Mouse (Mus musculus) liver, postnatal 0 days (tissue): ENCODE data around the gene Lrig1. TPM values are rescaled to one million over a fixed set of nuclear protein-coding genes. Genes with fewer than 3 reads are reported as not detected.

ENCODE experiments used
- ATAC-seq: fragments of 200-750 bp; cut with Nextera tagmentation; 2 replicates; pipeline ENCODE4 v1.8.0; 2017; ENCODE audit warnings: mild to moderate bottlenecking, moderate library complexity
- DNase-seq: peaks from one replicate; pipeline ENCODE4 v3.0.0-alpha.2; 2016
- H3K27ac ChIP-seq: fragments of 300-500 bp; sonication (generic); 2 replicates; pipeline ENCODE4 v1.5.1; 2014; ENCODE audit warnings: antibody characterized with exemption, moderate library complexity, mild to moderate bottlenecking, low read depth
- H3K27me3 ChIP-seq: fragments of 300-500 bp; sonication (generic); 2 replicates; pipeline ENCODE4 v1.6.1; 2014; ENCODE audit warnings: low read length, control low read depth, mixed read lengths; ENCODE audit not compliant: insufficient read depth
- H3K36me3 ChIP-seq: fragments of 300-500 bp; sonication (generic); replicated peaks from 2 replicates; pipeline ENCODE4 v1.6.1; 2014; ENCODE audit warnings: mild to moderate bottlenecking, control low read depth, low read length, moderate library complexity, mixed read lengths; ENCODE audit not compliant: insufficient read depth
- H3K4me1 ChIP-seq: fragments of 300-500 bp; sonication (generic); 2 replicates; pipeline ENCODE4 v1.6.1; 2014; ENCODE audit warnings: antibody characterized with exemption, mild to moderate bottlenecking, control low read depth; ENCODE audit not compliant: insufficient read depth
- H3K4me2 ChIP-seq: fragments of 300-500 bp; sonication (generic); 2 replicates; pipeline ENCODE4 v1.6.1; 2014; ENCODE audit warnings: low read depth, mild to moderate bottlenecking, low read length, moderate library complexity, mixed read lengths
- H3K4me3 ChIP-seq: fragments of 300-500 bp; sonication (generic); 2 replicates; pipeline ENCODE4 v1.5.1; 2014; ENCODE audit warnings: low read depth, low read length
- H3K9ac ChIP-seq: fragments of 300-500 bp; sonication (generic); replicated peaks from 2 replicates; pipeline ENCODE4 v1.6.1; 2014; ENCODE audit warnings: mild to moderate bottlenecking, moderate library complexity
- H3K9me3 ChIP-seq: fragments of 300-500 bp; sonication (generic); 2 replicates; pipeline ENCODE4 v1.6.1; 2016; ENCODE audit warnings: mild to moderate bottlenecking, control low read depth, low read length, mixed read lengths
- CTCF ChIP-seq: sonication (generic); IDR thresholded peaks from 2 replicates; pipeline ENCODE4 v1.5.1; 2016; ENCODE audit warnings: antibody characterized with exemption, low read depth
- EP300 ChIP-seq: IDR thresholded peaks from 2 replicates; pipeline ENCODE4 v1.6.1; 2016; ENCODE audit warnings: antibody characterized with exemption, low read depth, mild to moderate bottlenecking
- WGBS: fragments of 180-500 bp; shearing (Covaris S2); extraction: QIAGEN DNeasy Blood & Tissue Kit; methylation state at CpG from one replicate; pipeline ENCODE4 v1.1.7; 2014; ENCODE audit not compliant: insufficient replicate concordance; 5-methylcytosine and 5-hydroxymethylcytosine counted together
- polyA plus RNA-seq: library from polyadenylated mRNA; unstranded; fragments of >200 nt; fragmentation: Nextera tagmentation; extraction: Ambion mirVana; gene quantifications from 2 replicates; pipeline ENCODE4 v1.2.1, GENCODE M21; 2015

The Lrig1 gene
- 2.5 and 2.9 TPM in 2 replicates for polyA plus RNA-seq

DNA sequence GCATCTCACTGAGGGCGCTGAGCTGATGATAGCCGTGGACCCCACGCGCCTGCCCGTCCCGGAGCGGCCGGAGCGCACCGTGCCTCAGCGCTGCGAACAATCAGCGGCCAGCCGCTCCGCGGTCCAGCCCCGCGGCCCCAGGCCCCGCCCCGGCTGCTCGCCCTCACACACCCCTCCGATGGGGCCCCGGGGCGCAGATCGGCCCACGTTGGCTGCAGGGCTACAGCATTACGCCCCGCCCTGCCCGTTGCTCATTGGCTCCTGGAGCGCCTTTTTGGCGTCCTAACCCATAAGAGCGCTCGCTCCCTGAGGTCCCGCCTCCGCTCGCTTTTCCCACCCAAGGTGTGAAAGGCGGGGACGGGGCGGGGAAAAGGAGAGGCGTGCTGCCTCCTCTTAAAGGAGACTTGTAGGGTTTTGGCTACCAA lies at the start of gene Lrig1:
Gene Lrig1 (minus strand): TSS at position 92 of the 425 bp plus-strand sequence.
- peak within 1 kb of the TSS; percentile 94 for H3K4me2 ChIP-seq
- no peaks in the 10 kb centered on the region for H3K36me3 ChIP-seq
- under 1% methylated on average over 25 of the region's 40 CpGs for WGBS
- no peaks in the 10 kb centered on the region for H3K9me3 ChIP-seq
- ATAC-seq = peak; percentile 98
- peak within 1 kb of the TSS; percentile 76 for H3K27ac ChIP-seq
- H3K4me1 ChIP-seq = peaks cover 17% of the 10 kb centered on the region
- TF ChIP-seq CTCF (no peak), EP300 (no peak)
- peak within 1 kb of the TSS; percentile 80 for H3K9ac ChIP-seq
- DNase-seq = peak; percentile 96
- peaks cover 23% of the 10 kb centered on the region for H3K27me3 ChIP-seq
- H3K4me3 ChIP-seq = peak within 1 kb of the TSS; percentile 80

DNA sequence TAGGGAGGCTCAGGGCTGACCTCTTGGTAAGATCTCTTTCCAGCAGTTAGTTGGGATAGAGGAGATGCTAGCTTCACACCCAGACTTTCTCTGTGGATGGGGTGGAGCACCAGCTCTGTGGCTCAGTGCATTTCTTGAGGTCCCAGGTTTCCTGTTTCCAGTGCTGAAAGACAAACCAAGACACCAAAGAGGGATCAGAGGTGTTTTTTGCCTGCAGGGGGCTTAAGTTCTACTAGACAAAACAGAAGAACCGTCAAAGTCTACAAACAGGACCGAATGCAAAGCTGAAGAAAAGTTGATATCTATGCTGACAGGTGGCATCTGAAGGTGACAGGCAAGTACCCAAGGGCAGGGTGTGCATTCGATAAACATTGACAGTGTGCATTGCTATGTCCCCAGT lies 49.7 kb upstream of the Lrig1 start:
- H3K9ac ChIP-seq = no peak overlapping the region
- no peak overlapping the region for H3K27ac ChIP-seq

DNA sequence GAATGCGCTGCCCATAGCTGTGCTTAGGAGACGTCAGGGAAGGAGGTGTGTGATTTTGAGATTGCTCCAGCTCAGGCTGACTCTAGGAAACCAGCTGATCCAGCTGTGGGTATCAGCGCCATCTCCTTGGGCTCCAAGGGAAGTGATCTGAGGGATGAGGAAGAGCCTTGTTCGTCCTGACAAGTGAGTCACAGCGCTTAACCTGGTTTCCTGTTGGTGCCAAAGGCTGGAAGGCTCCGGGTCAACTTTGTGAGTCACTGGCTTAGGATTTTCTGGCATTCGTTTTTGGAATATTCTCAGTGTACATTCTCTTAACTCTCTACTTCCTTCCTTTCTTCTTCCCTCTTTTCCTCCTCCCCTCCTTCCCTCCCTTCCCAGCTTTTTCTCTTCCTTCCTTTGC lies 48.4 kb upstream of the Lrig1 start:
- H3K4me3 ChIP-seq = no peak overlapping the region
- 35% methylated on average over 7 of the region's 7 CpGs for WGBS

More for the DNA sequence above, 49.7 kb upstream of the Lrig1 start:
- DNase-seq (no peak), ATAC-seq (no peak)
- TF ChIP-seq EP300 = no peak
- no peak for TF ChIP-seq CTCF
- Histone ChIP-seq H3K27me3 (0 out of 2 replicates have a peak, but pooled peaks cover 2% of the 10 kb centered on the region), H3K4me3 (no peak overlapping the region), H3K36me3 (no peaks in the 10 kb centered on the region), H3K4me1 (no peaks in the 10 kb centered on the region), H3K9me3 (no peaks in the 10 kb centered on the region), H3K4me2 (no peak overlapping the region)
- WGBS = 62% methylated on average over 3 of the region's 3 CpGs

DNA sequence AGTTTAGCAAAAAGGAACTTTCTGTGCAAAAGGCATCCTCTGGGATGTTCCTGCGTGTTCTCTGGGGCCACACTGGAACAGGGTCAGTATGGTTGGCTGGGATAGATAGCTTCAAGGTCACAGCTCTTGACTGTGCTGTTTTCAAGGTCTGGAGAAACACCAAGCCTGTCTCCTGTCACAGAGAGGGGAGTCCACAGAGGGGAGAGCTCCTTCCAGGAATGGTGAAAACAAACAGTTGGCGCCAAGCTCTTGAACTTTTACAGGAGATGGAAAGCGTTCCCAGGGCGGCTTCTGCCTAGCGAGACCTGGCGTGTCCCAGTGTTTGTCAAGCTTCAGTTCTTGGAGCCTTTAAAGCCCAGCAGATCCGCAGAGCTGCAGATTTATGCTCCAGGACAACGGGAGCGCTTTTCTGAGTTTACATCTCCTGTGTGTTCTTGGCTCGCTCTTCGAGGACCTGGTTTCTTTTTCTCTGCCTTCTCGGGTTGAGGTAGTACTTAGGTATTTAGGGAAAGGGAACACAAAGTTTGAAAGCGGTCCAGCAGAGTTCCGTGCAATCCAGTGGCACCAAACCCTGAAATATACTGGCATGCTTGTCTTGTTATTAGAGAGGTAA lies 40.3 kb upstream of the Lrig1 start:
- Histone ChIP-seq H3K27me3 (no peaks in the 10 kb centered on the region), H3K9me3 (no peaks in the 10 kb centered on the region), H3K4me1 (no peaks in the 10 kb centered on the region), H3K9ac (no peak overlapping the region), H3K4me3 (no peak overlapping the region), H3K4me2 (no peak overlapping the region), H3K27ac (no peak overlapping the region), H3K36me3 (no peaks in the 10 kb centered on the region)
- WGBS = 62% methylated on average over 14 of the region's 14 CpGs
- TF ChIP-seq CTCF (no peak), EP300 (no peak)
- ATAC-seq = no peak
- DNase-seq = no peak

More for the DNA sequence above, 48.4 kb upstream of the Lrig1 start:
- Histone ChIP-seq H3K4me1 (no peaks in the 10 kb centered on the region), H3K27ac (no peak overlapping the region), H3K9ac (no peak overlapping the region), H3K27me3 (0 out of 2 replicates have a peak, but pooled peaks cover 2% of the 10 kb centered on the region), H3K4me2 (no peak overlapping the region), H3K36me3 (no peaks in the 10 kb centered on the region), H3K9me3 (no peaks in the 10 kb centered on the region)
- TF ChIP-seq EP300 (no peak), CTCF (no peak)
- DNase-seq (no peak), ATAC-seq (no peak)

DNA sequence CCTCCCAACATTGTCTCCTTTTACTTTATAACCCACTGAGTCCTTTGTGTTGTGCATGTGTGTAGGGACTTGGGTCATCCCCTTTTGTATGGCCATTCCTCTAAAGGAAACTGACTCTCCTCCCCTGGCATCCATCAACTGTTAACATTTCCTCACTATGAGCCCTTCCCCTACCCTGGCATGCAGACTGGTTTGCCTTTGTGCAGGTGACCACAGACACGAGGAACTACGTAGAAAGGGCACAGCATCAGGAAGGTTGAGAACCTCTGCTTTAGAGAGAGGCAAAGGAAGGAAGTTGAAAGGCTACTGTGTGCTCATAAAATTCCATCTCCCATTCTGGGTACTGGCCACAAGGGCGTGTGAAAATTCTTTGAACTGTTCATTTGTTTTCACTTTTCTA lies 38.7 kb upstream of the Lrig1 start:
- no peak overlapping the region for H3K27ac ChIP-seq
- ATAC-seq (no peak), DNase-seq (no peak)
- no peak overlapping the region for H3K4me2 ChIP-seq
- no peaks in the 10 kb centered on the region for H3K4me1 ChIP-seq
- no peaks in the 10 kb centered on the region for H3K36me3 ChIP-seq
- H3K27me3 ChIP-seq = no peaks in the 10 kb centered on the region
- no peak overlapping the region for H3K9ac ChIP-seq
- no peak overlapping the region for H3K4me3 ChIP-seq
- TF ChIP-seq CTCF (no peak), EP300 (no peak)
- WGBS = 26% methylated on average over 3 of the region's 3 CpGs
- no peaks in the 10 kb centered on the region for H3K9me3 ChIP-seq

DNA sequence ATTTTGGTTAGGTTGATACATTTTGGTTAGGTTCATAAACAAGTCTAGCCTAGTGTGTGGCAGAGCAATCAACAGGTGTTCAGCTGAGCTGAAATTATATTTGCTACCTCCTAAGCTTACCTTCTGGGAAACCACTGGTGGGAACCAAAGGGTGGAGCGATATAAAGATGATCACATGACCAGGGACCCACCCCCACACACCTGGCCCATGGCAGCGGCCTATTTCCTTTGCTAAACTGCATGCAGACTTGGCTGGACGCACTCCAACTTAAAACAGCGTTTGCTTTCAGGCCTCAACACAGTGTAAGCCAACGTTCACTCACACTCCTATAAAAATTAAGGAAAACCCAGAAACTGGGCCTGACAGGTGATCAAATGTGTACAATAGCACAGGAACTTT lies 33.9 kb upstream of the Lrig1 start:
- H3K36me3 ChIP-seq = no peaks in the 10 kb centered on the region
- ATAC-seq (no peak), DNase-seq (no peak)
- H3K4me1 ChIP-seq = peaks cover 3% of the 10 kb centered on the region; the same call in 1 of the 2 replicates
- 77% methylated on average over 5 of the region's 5 CpGs for WGBS
- no peak overlapping the region for H3K27ac ChIP-seq
- no peaks in the 10 kb centered on the region for H3K27me3 ChIP-seq
- H3K4me3 ChIP-seq = no peak overlapping the region
- no peaks in the 10 kb centered on the region for H3K9me3 ChIP-seq
- TF ChIP-seq EP300 (no peak), CTCF (no peak)
- no peak overlapping the region for H3K9ac ChIP-seq
- H3K4me2 ChIP-seq = no peak overlapping the region
